Mouse (Mus musculus): Measurements from ENCODE around the gene Mpp6. TPM values are rescaled to one million over a fixed set of nuclear protein-coding genes. Genes with fewer than 3 reads are reported as not detected.

The Mpp6 gene
- total RNA-seq, 2 experiments from 2014 or later, result 95.9 to 109 TPM

DNA sequence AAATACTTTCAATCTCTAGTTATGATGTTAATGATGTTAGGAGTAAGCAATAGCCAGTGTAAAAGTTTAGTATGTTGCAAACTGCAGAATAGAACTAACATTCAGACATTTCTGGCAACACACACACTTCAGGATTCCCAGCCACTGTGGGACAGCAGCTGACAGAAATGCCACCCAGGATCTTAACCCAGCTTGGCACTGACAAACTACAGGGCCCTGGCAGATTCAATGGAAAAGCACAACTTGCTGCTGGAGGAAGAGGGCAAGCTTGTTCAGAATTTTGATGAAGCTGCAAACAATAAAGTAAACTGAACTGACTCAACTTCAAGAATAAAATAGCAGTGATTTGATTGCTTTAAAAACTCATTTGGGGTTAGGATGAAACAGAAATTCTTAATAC is 59.7 kb downstream of the Mpp6 start:
- TF ChIP-seq CTCF (conservative IDR thresholded peaks at IDR 0.05), result no peak
- Histone ChIP-seq H3K27ac (peak overlapping the region; percentile 79), H3K4me3 (no peak overlapping the region)
- DNase-seq (ENCODE audit: low spot score in 2 of 2), result peak in 1 of 2 experiments; percentile 50

DNA sequence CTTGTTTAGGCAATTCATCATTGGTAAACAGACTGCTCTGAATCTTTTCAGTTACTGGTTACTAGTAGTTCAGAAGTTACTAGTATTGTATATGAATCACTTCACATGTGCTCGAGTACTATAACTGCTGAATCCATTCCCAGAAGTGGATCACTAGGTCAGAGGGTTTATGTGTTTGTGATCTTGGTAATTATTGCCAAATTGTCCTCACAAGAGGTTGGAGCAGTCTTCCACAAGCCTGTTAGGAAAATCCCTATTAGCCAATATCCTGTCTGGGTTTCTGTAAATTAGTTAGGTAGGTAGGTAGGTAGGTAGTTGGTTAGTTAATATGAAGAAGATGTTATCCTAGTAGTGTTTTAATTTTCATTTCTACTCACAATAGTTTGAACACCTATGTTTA is 65.7 kb downstream of the Mpp6 start:
- H3K27ac ChIP-seq, result no peak overlapping the region
- TF ChIP-seq CTCF (conservative IDR thresholded peaks at IDR 0.05), result no peak
- no peak overlapping the region for H3K4me3 ChIP-seq
- no peak for DNase-seq (ENCODE audit: low spot score in 2 of 2)

DNA sequence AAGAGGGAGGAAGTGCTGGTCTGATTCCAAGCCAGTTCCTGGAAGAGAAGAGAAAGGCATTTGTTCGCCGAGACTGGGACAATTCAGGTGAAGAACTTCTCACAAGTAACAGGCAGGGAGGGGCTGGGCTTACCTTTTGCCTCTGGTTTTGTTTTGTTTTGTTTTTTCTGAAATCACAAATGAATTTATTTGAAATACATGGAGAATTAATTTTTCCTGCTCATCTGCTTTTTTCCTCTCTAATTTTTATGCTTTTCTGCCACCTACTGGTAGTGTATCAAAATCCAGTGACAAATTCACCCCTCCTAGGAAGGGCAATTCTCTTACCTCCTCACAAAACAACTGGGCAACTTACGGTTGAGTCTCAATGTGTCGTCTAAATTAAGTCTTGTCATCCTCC is 70.1 kb downstream of the Mpp6 start:
- 0 out of 2 replicates have a peak overlapping the region, but pooled peaks have one; percentile 21 for H3K27ac ChIP-seq
- peak; percentile 84 for TF ChIP-seq CTCF (conservative IDR thresholded peaks at IDR 0.05)
- H3K4me3 ChIP-seq, result no peak overlapping the region
- peak; percentile 24 to 32 for DNase-seq (ENCODE audit: low spot score in 2 of 2)

DNA sequence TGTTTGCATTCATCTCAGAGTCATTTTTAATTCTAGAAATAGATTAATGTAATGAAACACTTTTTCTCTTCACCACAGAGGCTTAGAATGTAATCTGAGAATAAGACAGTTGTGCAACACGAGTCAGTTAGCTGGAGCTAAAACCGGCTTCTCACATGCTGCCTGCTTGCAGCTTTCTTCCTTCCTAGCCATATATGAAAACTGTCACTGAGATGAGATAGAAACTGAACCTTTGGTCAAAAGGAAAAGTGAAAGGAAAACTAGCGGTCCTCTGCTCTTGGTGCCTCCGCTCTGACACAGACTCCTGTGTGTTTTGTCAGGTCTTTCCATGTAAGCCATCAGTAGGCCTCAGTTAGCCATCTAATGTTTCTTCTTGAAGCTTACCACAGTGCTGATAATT is 77.9 kb downstream of the Mpp6 start:
- Histone ChIP-seq H3K4me3 (no peak overlapping the region), H3K27ac (no peak overlapping the region)
- no peak for TF ChIP-seq CTCF (conservative IDR thresholded peaks at IDR 0.05)
- no peak for DNase-seq (ENCODE audit: low spot score in 2 of 2)

DNA sequence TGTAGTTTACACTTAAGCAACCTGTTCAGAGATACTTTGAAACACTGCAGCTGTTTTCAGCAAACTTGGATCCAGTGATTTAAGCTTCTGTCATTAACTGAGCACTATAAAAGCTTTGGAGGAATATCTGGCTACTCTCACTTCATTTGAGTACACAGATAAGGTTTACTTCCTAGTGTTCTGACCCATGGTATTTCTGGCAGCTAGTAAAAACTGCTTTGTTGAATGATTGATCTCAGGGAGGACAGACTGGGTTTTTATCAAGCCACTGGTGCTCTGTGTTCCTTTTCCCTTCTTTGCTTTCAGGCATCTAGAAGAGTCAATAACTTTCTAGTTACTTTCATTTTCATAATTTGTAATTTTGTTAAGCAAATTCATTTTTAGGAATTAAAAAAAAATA is 79.3 kb downstream of the Mpp6 start:
- no peak overlapping the region for H3K4me3 ChIP-seq
- no peak overlapping the region for H3K27ac ChIP-seq
- no peak for DNase-seq (ENCODE audit: low spot score in 2 of 2)
- no peak for TF ChIP-seq CTCF (conservative IDR thresholded peaks at IDR 0.05)

DNA sequence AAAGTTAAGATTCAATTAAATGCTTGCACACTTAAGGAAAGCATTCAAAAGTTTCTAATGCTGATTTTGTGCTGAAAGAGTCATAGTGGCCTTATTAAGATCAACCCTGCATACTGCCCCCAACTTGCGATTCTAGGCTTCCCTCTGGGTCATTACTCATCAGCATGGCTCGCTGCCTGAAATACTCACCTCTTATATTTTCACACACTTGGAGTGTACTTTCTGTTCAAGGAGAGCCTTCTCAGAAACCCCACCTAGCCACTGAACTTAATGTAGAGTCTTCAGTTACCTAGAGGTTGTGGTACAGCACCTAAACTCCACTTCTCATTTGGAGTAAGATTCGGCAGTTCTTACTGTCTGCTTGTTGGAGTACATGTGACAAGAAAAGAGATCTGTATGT is 81.6 kb downstream of the Mpp6 start:
- DNase-seq (ENCODE audit: low spot score in 2 of 2), result no peak
- no peak for TF ChIP-seq CTCF (conservative IDR thresholded peaks at IDR 0.05)
- Histone ChIP-seq H3K27ac (no peak overlapping the region), H3K4me3 (no peak overlapping the region)

DNA sequence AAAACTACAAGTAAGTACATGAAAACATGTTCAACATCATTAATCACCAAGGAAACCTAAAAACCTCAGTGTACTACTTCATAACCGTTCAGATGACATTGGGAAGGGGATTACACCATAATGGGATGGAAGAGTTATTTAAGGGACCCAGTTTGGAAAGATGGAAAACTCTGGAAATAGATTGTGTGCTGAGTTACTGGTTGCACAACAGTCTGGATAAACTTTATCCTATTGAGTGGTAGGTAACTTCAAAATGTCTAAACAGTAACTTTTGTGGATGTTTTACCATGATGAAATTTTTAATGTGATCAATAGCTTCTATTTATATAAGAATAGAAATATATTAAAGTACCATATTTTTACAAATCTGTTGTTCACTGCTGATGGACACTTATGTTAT is 82.1 kb downstream of the Mpp6 start:
- no peak for DNase-seq (ENCODE audit: low spot score in 2 of 2)
- Histone ChIP-seq H3K27ac (no peak overlapping the region), H3K4me3 (no peak overlapping the region)
- no peak for TF ChIP-seq CTCF (conservative IDR thresholded peaks at IDR 0.05)

DNA sequence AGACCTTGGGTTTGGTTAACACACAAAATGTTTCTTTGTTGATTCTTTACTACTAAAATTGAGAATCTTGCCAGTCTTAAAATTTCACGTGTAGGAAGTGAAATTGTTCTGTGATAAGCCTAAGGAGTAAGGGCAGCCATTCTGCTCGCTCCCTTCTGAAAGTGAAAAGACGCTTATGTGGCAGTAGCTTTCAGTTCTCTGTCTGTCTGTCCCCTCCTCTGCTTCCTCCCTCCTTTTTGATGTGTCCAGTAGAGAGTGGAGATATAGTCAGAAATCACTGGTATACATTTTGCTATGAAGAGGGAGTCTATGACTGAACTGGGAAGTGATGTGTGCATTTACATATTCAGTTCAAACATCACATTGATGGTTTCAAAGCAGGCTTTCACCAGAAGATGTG is 82.8 kb downstream of the Mpp6 start:
- Histone ChIP-seq H3K27ac (no peak overlapping the region), H3K4me3 (no peak overlapping the region)
- no peak for TF ChIP-seq CTCF (conservative IDR thresholded peaks at IDR 0.05)
- DNase-seq (ENCODE audit: low spot score in 2 of 2), result no peak

DNA sequence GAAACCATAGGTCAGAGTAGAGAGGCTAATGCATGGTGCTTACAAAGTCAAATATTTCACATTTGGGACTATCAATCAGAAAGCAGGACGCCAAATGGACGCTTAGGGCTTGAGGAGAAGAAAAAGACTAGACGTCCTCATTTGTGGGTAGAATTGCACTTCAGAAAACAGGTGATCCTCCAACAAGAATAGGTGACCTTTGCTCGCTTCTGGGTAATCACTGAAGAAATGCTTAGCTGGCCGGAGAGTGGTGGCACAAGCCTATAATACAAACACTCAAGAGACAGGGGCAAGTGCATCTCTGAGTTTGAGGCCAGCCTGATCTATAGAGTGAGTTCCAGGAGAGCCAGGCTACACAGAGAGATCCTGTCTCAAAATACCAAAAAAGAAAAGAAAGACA is 83.8 kb downstream of the Mpp6 start:
- DNase-seq (ENCODE audit: low spot score in 2 of 2), result no peak
- H3K27ac ChIP-seq, result no peak overlapping the region
- TF ChIP-seq CTCF (conservative IDR thresholded peaks at IDR 0.05), result no peak
- H3K4me3 ChIP-seq, result no peak overlapping the region

DNA sequence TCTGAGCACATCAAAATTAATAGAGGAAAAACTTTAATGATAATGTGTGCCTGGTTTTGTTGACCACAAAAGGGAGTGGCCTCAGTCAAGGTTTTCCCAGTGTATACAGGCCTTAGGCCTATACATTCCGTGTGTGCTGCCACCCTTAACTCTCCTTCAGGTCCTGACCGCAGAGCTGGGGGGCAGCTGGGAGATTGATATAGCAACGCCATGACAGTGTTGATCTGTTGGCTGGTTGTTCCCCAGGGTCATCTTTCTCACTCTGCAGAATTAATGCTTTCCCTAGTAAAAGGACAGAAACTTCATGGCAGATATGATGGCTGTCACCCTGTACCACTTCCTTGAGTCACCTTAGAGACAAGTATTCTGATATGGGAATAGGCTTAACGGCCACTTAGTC is 94.3 kb downstream of the Mpp6 start:
- no peak for DNase-seq (ENCODE audit: low spot score in 2 of 2)
- H3K27ac ChIP-seq, result no peak overlapping the region
- H3K4me3 ChIP-seq, result no peak overlapping the region
- TF ChIP-seq CTCF (conservative IDR thresholded peaks at IDR 0.05), result no peak

DNA sequence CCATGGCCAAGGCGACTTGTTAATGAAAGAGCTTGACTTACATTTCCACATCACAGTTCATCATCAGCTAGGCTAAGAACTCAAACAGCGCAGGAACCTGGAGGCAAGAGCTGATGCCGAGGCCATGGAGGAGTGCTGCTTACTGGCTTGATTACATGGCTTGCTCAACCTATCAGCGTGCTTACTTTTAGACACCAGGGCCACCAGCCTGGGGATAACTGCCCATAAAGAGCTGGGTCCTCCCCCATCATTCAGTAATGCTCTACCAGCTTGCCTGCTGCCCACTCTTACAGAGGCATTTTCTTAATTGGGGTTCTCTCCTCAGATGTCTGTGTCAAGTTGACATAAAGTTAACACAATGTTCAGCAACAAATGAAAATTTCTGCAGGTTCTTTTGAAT is 95.1 kb downstream of the Mpp6 start:
- Histone ChIP-seq H3K27ac (no peak overlapping the region), H3K4me3 (no peak overlapping the region)
- DNase-seq (ENCODE audit: low spot score in 2 of 2), result no peak
- no peak for TF ChIP-seq CTCF (conservative IDR thresholded peaks at IDR 0.05)

DNA sequence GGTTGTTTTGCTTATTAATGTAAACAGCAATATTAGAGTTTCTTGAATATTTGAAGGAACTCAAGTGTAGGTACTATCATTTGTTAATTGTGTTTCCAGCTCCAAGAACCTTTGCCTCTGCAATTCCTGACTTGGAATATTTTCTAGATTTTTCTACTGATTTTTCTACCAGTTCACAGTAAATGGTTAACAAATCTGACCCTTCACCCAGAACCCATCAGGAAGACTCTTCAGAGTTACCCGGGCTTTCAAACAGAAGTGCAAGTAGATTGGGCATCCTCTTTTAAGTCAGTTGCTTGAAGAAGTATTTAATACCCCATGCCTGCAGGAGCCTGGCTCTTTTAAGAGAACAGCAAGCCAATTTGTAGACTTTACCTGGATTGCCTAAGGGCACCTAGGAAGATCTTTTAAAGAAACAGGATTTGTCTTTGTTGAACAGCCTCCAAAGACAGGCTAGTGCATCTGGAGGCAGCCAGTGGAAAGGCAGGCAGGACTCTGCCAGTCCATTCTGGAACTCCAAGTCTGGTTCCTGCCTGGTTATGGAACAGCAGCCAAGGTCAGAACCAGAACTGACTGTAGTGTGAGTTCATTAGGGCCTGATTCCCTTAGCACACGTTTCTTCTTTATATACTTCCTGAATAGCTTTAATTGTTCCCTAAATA is 104.8 kb downstream of the Mpp6 start:
- DNase-seq (ENCODE audit: low spot score in 2 of 2), result no peak
- no peak overlapping the region for H3K27ac ChIP-seq
- no peak for TF ChIP-seq CTCF (conservative IDR thresholded peaks at IDR 0.05)
- H3K4me3 ChIP-seq, result no peak overlapping the region

DNA sequence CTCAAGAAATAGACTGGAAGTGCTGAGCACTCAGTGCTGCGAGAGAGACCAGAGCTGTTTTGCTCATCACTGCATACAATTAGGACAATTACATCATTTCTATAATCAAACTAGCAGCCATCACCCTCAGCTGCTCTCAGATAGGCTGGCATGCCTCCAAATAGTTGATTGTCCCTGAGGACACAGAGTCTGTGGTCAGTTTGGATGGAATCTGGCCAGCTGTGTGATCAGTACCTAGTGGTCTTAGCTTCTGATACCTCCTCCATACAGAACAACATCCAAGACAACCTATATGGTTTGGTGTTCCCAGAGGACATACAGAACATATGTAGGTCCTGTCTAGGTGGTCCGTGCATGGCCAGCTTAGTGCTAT is 105.3 kb downstream of the Mpp6 start:
- Histone ChIP-seq H3K27ac (no peak overlapping the region), H3K4me3 (no peak overlapping the region)
- no peak for DNase-seq (ENCODE audit: low spot score in 2 of 2)
- TF ChIP-seq CTCF (conservative IDR thresholded peaks at IDR 0.05), result no peak

DNA sequence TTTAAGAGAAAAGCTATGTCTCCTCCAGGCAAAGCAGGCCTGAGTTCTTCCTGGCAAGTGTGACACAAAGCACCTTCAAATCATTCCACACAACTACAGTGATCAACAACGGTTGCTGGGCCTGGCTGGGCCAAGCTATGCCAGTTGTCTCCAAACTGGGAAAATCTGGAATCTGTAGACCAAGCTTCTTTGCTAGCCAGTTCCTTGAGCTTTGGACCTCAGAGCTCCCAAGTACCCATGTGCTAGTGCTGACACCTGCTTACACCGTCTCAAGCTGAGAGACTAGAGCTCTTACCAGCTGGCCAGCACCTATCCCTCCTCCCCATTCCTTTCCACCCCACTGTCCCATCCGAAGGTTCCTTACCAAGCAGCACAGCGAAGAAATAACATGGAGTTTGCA is 105.9 kb downstream of the Mpp6 start:
- no peak for DNase-seq (ENCODE audit: low spot score in 2 of 2)
- no peak overlapping the region for H3K4me3 ChIP-seq
- no peak overlapping the region for H3K27ac ChIP-seq
- no peak for TF ChIP-seq CTCF (conservative IDR thresholded peaks at IDR 0.05)

DNA sequence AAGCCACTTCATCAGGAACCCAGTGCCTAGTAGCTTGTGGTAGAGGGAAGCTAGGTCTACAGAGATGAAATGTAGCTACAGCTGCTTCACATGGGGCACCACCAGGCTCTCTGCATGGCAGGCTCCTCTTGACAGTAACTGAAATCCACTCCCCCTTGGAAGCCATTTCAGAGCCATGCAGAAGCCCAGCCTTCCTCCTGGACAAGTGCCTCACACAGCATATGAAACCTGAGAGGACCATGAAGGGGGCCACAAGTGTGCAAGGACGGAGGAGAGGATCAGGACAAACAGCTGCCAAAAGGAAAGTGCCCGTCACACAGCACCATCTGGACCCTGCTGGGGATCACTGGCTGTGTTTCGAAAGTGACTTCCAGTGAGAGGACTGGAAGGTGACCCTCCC is 108.6 kb downstream of the Mpp6 start:
- H3K27ac ChIP-seq, result no peak overlapping the region
- no peak overlapping the region for H3K4me3 ChIP-seq
- DNase-seq (ENCODE audit: low spot score in 2 of 2), result no peak
- no peak for TF ChIP-seq CTCF (conservative IDR thresholded peaks at IDR 0.05)

Measured in layer of hippocampus, adult 2 months (tissue).